Mouse (Mus musculus) embryo, embryonic 10 days (tissue): Measurements from ENCODE around the gene 4931414P19Rik.
"Not testable (repeated sequence)": the region's sequence is repeated elsewhere in the genome, so short reads cannot be mapped to it uniquely, and the experiment has no call there.

Experiments
- DNase-seq: peaks from one replicate; pipeline ENCODE4 v3.0.0-alpha.2; 2015; ENCODE audit warnings: low spot score

4931414P19Rik gene

DNA sequence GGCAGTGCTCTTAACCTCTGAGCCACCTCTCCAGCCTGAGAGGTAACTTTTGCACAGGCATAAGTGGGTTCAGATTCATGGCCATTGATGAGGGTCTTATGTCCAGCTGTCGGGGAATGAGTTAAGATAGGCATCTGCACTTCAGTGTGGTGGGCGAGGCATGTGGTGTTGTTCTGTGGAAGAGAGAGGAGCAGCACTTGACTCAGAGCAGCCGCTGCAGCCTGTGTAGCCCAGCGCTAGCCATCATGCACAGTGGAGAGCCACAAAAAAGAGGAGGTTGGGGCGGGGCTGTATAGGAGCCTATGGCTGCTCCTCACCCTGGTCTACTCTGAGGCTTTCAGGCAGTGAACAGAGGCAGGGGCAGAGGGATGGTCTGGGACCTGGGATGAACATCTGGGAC lies 22.3 kb upstream of the 4931414P19Rik start:
- no peak for DNase-seq

DNA sequence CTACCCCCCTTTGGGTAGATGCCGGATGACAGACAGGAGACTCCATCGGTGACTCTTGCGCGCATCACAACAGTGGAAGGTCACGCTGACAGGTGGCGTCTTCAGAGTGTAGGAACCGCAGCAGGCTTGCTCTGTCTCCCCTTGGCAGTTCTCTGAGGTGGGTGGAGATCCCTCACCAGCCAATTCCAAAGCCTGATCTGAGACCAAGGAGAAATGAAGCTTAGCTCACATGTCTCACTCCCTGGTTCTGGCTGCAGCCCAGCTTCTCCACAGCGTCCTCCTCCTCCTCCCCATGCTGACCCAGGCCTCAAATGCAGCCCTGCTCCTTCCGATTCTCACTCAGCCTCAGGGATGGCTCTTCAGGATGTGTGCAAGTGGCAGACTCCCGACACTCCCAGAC lies 19.2 kb upstream of the 4931414P19Rik start:
- DNase-seq: no peak

DNA sequence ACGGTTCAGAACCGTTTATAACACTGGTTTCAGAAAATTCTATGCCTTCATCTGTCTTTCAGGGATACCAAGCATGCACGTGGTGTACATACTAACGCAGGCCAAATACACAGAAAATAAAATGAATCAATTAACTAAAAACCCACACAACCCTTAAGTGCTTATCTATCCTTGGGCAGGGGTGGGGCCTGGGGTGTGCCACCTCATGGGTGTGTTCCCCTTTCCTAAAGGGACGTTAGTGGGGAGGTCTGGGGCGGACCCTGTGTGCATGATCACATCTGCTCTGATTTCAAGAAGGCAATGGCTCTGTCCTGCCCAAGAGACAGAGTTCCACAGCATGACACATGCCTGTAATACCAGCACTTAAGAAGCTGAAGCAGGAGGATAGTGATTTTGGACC lies 17.5 kb upstream of the 4931414P19Rik start:
- no peak for DNase-seq

DNA sequence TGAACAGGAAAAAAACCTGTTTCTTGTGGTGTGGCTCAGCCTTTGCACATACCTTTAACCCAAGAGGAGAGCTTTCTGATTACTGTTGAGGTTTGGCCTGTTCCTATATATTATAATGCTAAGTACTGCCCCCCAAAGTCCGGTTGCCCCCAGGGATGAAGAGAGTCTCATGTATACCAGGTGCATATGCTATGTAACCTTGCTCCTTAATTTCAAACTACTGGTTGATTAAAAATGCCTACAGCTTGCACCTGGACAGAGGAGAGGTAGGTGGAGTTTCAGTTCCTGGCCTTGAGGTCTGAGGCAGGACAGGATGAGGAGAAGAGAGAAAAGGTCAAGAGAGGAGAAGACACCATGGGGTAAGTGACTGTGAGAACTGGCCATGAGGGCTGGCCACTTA lies 15.3 kb upstream of the 4931414P19Rik start, which contains the start of gene Psmb11:
TSS of gene Psmb11 (plus strand) at position 301 of the 400 bp plus-strand sequence.
- no peak for DNase-seq

DNA sequence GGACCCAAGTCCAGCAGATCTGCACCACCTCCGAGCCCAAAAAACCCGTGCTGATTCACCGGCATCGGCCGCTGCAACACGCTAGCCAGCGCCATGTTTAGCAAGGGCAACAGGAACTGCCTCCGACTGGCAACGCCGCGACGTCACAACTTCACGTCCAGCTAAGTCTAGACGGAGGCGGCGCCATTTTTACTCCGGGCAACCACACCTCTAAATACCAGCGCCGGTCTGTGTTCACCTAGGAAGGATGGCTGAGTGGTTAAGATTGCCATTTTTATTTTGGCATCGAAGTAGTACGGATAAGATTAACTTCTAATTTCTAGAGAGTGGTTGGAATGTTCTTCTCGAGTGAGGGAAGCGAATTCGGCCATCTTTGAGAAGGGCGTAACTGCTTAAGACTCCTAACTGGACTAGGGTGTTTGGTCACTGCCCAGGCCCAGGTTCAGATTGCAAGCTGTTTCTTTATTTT lies 12.1 kb upstream of the 4931414P19Rik start, which contains the start of gene Psmb5:
TSS of gene Psmb5 (minus strand) at position 126 of the 469 bp plus-strand sequence.
- DNase-seq: peak; percentile 96

DNA sequence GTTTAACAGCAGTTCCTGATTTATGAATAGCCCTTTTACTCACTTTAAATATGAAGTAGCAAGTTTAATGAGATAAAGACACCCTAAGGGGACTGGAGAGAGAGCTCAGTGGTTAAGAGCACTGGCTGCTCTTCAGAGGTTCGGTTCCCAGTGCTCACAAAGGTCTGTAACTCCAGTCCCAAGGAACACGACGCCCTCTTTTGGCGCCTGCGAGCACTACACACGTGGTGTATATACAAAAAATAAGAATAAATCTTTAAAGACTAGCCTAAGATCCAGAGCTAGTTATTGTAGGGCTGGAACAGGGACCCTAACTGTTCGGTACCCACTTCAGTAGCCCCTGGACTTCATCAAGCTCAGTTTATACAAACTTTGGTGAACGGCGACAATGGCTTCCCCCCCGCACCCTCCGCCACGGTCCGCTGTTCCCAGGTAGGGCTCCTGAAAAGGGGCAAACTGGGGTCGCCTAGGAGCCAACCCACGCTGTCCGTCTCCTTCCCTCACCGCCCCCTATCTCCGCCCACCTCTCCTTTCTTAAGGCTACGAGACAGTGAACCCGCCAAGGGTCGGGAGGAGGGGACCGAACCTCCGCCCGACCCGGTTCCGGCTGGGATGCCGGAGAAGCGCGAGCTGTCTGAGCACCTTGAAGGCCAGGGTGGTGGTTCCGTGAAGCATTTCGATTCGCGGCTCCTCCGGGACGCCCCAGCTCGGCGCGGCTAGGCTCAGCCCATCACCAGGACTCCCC lies 11.5 kb upstream of the 4931414P19Rik start:
- peak; percentile 34 for DNase-seq

DNA sequence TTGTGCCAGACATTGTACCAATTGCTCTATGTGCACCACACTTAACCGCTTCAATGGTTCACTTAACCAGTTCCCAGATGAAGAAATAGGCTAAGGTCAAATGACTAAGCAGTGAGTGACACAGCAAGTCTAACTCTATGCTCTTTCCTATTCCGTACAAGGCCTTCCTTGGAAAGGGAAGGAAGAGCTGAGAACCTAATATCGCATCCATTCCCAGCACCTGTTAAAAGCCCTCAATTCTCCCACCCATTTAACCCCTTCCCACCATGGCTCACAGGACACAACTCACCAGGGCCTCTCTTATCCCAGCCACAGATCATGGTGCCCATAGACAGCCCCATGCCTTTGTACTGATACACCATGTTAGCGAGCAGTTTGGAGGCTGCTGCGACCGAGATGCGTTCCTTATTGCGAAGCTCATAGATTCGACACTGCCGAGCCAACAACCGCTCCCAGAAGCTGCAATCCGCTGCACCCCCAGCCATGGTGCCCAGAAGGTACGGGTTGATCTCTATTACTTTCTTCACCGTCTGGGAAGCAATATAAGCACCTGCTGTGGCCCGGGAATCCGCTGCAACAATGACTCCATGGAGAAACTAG lies 10.5 kb upstream of the 4931414P19Rik start:
- no peak for DNase-seq

DNA sequence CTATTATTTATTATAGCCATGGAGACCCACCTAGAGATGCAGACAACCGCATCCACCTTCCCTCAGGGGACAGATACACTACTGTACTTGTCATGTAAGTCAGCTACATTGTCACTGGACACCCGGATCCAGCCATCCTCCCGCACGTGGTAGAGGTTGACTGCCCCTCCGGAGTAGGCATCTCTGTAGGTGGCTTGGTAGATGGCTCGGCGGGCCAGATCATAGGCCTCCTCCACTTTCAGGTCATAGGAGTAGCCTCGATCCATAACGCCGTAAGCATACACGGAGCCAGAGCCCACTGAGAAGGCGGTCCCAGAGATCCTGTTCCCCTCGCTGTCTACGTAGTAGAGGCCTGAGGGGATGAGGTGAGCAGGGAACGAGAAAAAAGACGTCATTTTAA lies 8.3 kb upstream of the 4931414P19Rik start:
- DNase-seq: not testable (repeated sequence)

DNA sequence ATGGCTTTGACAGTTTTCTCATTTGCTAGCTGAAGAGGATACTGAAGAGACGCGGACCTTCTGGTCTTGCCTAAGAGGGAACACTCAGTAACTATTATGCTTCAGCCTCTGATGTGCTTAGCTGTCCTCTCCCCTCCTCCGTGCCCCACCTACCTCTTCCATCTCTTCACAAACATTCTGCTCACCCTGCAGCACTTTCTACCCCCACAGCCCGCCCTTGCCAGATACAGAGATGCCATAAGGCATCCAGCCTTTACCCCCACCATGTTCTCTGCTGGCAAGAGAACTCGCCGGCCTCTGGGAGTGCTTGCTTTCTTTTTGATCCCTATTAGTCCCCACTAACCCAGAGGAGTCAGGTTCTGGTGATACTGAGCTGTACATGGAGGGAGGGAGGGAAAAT lies 4.9 kb upstream of the 4931414P19Rik start:
- no peak for DNase-seq

DNA sequence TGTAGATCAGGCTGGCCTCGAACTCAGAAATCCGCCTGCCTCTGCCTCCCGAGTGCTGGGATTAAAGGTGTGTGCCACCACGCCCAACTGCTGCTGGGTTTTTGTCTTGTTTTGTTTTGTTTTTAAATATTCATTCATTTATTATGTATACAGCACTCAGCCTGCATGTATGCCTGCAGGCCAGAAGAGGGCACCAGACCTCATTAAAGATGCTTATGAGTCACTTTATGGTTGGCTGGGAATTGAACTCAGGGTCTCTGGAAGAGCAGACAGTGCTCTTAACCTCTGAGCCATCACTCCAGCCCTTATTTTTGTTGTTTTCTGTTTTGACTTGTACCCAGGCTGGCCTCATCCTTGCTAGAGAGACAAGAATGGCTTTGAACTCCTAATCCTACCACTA lies 4.2 kb upstream of the 4931414P19Rik start:
- peak; percentile 67 for DNase-seq

DNA sequence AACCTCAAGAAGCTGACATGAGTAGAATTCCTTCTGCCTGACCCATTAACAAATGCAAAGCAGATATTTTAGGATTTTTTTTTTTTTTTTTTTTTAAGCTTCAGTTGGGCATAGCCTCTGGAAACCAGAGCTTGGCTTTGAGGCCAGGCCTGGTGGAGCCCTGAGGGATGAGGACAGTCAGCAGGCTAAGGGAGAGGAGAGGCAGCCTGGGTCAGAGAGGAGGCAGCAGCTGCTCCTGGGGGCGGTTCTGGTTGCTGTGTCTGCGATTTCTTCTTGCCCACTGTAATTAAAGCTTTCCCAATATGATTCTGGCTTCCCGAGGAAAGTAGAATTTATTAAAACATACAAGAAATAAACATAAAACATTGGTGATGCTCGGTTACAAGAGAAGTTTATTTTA lies 3.5 kb upstream of the 4931414P19Rik start:
- no peak for DNase-seq

DNA sequence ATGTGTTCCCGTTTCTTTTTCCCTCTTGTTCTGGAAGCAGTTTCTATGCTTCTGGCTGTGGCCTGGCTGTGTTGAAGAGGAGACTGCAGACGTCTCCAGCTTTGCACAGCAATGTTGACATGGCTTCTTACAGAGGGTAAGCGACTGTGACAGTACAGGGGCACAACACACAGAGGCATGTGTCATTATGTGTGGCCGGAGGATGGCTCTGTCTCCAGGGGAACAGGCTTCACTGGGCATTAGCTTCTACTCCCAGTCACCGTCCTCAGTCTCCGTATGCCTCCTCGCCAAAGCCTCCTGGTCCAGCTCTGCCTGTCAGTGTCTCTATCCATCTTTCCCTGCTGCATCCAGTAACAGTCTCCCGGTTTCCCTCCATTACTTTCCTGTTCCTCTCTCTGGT lies 1.4 kb upstream of the 4931414P19Rik start:
- DNase-seq: no peak

DNA sequence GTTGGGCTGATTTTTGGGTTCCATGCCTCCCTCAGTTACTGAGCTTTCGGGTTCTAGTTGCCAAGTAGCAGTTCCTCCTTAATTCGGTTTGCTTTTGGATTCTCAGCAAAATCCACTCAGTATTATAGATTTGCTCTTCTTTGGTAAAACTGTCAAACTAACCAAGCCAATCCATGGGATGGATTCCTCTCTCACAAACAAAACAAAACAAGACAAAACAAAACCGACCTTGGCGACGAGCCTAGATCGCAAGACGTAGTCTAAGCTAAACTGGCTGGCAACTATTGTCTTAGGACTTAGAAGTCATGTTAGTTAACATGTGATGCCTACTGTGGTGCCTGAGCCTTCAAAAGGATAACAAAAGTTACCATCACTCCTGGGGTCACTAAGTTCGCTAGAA lies 2.1 kb downstream of the 4931414P19Rik start:
- no peak for DNase-seq

DNA sequence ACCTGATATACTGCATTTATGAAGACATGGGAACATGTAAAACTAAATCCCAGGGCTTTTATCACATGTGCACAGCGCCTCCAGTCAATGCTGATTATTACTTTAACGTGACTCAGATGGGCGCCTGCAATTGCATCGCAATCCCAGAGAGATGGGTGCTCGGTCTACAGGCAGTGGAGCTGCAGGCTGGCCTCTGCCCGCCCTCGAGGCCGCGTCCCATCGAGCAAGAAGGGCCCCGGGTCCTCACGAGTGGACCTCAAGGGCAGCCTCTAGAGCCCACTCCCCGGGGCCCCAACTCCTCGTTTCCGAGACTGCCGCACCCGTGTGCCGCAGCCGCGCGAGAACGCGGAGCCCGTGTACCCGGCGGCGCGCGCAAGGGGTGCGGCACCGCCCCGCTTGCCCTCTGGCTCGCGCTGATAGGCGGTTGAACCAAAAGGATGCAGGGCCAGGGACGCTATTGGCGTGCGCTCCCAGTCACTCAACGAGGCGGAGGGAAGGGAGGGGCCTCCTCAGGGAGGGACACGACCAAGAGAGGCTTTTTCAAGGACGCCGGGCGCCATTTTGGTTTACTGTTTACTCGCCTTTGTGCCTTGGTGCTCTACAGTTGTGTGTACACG lies 2.6 kb downstream of the 4931414P19Rik start:
- DNase-seq: peak; percentile 99

DNA sequence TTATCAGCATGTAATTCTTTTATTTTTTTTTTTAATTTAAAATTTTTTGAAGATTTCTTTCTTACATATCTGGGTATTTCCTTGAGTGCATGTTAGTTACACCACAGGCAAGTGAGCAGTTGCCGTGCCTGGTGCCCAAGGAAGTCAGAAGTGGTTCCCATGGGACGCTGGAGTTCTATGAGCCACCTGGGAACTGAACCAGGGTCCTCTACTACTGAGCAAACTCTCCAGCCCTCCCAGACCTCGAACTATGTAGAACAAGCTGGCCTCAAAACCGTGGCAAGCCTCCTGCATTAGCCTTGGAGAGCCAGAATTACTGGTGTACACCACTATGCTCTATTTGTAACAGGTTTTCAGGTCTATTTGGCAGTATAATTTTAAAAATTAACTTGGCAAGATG lies 3.2 kb downstream of the 4931414P19Rik start:
- peak; percentile 47 for DNase-seq

DNA sequence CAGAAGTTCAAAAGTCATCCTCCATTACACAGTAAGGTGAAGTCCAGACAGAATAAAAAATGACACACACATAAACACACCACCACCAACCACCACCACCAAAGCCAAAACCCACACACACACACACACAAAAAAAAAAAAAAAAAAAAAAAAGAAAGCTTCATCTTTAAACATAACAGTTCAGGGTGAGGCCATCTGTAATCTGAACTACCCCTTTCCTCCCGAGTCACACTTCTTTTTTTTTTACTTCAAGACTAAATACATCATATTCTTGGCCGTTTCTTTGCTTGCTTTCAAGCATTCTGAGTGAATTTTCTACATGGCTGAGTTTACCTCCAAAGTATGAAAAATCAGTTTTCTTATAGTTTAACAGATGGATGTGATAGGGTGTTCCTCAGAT lies 4.2 kb downstream of the 4931414P19Rik start:
- no peak for DNase-seq

DNA sequence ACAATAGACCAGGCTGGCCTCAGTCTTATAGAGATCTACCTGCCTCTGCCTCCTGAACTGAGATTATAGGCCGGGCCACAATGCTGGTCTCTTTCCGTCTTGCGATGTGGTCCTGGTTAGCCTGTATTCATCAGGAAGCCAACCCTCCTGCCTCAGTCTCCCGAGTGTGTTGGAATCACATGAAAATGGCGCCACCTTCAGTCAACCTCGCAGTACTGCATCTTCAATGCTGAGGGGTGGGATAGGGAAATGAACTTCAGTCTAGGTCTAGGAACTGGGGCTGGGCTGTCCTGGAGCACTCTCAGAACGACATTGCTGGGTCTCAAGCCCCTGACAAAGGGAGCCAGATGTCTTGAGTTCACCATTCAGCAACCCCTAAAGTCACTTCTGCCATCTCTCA lies 8.7 kb downstream of the 4931414P19Rik start:
- no peak for DNase-seq

DNA sequence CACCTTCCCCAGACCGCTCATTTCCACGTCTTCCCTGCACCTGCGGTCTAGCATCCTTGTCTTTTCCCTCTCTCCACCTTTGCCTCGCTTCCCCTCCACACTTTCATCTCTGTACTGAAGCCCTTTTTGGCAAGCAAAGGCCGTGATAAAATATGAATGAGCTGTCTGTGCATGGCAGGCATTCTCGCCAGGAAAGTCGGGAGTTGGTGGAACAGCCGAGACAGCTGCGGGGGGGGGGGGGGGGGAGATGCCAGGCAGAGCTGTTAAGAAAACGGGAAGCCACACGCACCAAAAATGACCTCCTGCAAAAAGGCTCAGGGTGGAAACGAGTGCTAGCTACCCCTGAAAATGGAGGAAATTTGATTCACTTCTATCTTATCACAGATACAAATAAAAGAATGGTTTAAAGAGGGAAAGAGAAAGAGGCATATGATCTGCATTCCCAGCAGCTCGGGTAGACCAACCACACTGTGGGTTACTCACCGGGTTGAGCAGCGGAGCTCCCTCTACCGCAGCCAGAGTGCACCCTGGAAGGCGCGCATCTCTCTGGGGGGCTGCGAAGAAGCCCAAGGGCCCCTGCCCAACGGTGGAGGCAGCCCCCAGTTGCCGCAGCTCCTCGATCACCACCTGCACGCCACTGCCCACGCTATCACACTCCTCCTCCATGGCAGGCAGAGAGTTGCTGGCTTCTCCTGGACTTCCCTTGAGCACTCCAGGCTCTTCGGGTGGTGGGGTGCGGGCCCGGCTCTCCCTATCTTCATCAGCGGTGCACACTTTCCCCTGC lies 11.0 kb downstream of the 4931414P19Rik start:
- no peak for DNase-seq

DNA sequence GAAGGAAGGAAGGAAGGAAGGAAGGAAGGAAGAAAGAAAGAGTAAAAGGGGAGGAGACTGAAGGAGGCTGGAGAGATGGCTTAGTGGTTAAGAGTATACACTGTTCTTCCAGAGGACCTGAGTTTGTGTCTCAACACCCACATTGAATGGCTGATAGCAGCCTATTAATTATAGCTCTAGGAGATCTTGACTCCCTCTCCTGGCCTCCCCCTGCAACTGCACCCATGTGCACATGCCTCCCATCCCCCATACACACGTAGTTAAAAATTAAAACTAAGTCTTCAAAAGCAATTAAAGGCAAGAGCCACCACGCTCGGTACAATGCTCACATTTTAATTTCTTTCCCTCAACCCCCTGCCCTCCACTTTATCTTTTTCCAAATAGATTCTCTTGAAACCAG lies 11.7 kb downstream of the 4931414P19Rik start:
- DNase-seq: no peak

DNA sequence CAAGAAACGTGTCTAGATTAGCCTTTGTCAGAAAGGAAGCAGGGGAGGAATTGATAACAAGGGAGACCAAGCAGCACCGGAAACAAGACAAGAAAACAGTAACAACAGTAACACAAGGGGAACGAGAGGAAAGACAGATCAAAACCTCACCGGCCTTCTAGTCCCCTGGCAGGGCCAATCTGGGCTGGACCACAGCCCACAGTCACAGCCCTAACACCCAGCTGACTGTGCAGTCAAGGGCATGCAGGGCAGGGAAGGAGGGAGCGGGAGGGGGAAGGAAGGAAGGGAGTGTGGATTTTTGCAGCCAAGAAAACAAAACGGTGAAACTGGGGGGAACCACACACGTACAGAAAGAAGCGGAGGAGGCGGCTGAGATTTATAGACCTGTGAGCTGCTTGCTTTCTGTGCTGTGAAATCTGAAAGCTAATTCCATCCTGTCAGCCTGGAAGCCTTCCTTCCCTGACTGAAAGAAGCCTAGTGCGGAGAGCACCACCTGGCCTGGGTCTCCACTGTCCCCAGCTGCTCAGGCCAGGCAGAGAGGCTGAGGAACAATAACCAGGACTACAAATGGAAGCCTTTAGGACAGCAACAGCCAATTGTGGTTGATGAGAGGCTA lies 13.4 kb downstream of the 4931414P19Rik start:
- no peak for DNase-seq

DNA sequence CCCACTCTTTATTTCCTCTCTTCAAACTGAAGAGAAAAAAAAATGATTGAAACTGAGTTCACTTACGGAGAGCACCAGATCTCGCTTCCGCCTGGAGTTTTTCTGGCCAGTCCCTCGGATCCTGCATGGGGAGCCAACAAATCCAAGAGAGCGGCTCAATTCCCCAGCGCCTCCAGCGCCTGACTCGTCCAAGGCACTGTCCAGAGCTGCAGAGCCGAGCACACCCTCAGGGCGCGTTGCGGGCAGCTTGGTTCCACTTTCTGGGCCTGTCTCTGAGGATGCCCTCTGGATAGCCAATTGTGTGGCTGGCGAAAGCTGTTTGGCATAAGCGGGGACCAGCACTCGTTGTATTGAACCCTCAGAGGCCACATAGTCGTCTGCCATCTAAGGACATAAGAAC lies 14.7 kb downstream of the 4931414P19Rik start:
- DNase-seq: no peak
